Mouse (Mus musculus): ENCODE data around the gene Nck2. TPM values are rescaled to one million over a fixed set of nuclear protein-coding genes. Genes with fewer than 3 reads are reported as not detected.
A peak's percentile ranks its signal among the peaks of the same experiment; 100 is the strongest.

Nck2 gene
- polyA plus RNA-seq, 1 experiment from 2014 or later, result 51.3 TPM

DNA sequence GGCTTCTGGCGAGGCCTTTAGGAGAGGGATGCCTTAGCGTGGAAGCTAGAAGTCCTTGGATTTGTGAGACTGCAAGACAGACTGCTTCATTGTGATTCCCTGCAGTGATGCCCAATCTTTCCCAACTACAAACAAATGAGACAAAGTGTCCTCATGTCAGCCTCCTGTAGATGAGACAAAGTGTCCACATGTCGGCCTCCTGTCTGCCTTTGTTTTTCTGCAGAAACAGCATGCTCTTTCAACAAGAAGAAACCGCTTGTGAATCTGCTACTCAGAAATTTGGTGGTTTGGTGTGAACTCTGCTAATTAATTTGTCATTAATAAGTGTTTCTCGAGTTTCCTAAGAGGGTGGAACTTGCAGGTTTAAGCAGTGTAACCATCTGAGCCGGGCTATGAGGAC is 53.6 kb downstream of the Nck2 start:
- no peak overlapping the region for H3K27ac ChIP-seq
- H3K36me3 ChIP-seq, result no peaks in the 10 kb centered on the region
- no peak overlapping the region for H3K9ac ChIP-seq
- 77% methylated on average over 6 of the region's 6 CpGs for WGBS
- ATAC-seq (ENCODE audit: borderline replicate concordance, extremely low read depth, low FRiP score, low TSS enrichment), result no peak
- H3K4me1 ChIP-seq, result peaks cover 31% of the 10 kb centered on the region; the same call in 1 of the 2 replicates
- H3K4me3 ChIP-seq, result no peak overlapping the region
- H3K4me2 ChIP-seq, result no peak overlapping the region
- H3K9me3 ChIP-seq, result no peaks in the 10 kb centered on the region
- no peaks in the 10 kb centered on the region for H3K27me3 ChIP-seq

GRCm38 (mm10) chr1:43500121-43500520 is 55.7 kb downstream of the Nck2 start:
- Histone ChIP-seq H3K27me3 (no peaks in the 10 kb centered on the region), H3K4me2 (no peak overlapping the region), H3K9me3 (no peaks in the 10 kb centered on the region), H3K36me3 (no peaks in the 10 kb centered on the region), H3K4me1 (peaks cover 46% of the 10 kb centered on the region), H3K4me3 (no peak overlapping the region), H3K27ac (no peak overlapping the region), H3K9ac (no peak overlapping the region)
- ATAC-seq (ENCODE audit: borderline replicate concordance, extremely low read depth, low FRiP score, low TSS enrichment), result no peak
- 59% methylated on average over 5 of the region's 5 CpGs for WGBS

DNA sequence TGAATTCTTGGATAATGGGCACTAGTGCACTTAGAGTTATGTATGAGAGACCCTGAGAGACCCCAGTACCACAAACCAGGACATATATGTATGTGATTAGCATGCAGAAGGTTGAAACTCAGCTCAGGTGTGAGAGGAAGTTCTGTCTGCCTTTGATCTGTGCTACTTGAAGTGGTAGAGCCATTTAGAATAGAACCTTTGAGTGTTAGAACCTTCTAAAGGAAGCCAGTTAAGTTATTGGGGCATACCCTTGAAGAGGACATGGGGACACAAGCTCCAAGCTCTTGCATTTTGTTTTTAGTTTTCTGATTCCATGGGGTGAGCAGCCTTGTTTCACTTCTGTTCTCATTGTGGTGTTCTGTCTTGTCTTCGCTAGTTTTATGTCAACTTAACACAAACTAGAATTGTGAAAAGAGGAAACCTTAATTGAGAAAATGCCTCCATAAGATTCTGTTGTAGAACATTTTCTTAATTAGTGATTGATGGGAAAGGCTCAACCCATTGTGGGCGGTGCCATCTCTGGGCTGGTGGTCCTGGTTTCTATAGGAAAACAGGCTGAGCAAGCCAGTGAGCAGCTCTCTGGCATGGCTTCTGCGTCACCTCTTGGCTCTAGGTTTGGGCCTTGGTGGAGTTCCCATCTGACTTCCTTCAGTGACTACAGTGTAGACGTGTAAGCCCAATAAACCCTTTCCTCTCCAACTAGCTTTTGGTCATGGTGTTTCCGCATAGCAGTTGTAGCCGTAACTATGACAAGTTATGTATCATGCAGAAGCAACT is 57.0 kb downstream of the Nck2 start:
- Histone ChIP-seq H3K9ac (no peak overlapping the region), H3K36me3 (no peaks in the 10 kb centered on the region), H3K4me1 (peaks cover 51% of the 10 kb centered on the region), H3K9me3 (no peaks in the 10 kb centered on the region), H3K27me3 (no peaks in the 10 kb centered on the region), H3K4me3 (no peak overlapping the region), H3K27ac (no peak overlapping the region), H3K4me2 (no peak overlapping the region)
- no peak for ATAC-seq (ENCODE audit: borderline replicate concordance, extremely low read depth, low FRiP score, low TSS enrichment)
- 83% methylated on average over 6 of the region's 6 CpGs for WGBS

GRCm38 (mm10) chr1:43501920-43502791 is 57.8 kb downstream of the Nck2 start:
- H3K27me3 ChIP-seq, result no peaks in the 10 kb centered on the region
- H3K4me3 ChIP-seq, result no peak overlapping the region
- no peak overlapping the region for H3K4me2 ChIP-seq
- H3K36me3 ChIP-seq, result no peaks in the 10 kb centered on the region
- H3K4me1 ChIP-seq, result peaks cover 55% of the 10 kb centered on the region
- H3K9ac ChIP-seq, result no peak overlapping the region
- no peak overlapping the region for H3K27ac ChIP-seq
- H3K9me3 ChIP-seq, result no peaks in the 10 kb centered on the region
- ATAC-seq (ENCODE audit: borderline replicate concordance, extremely low read depth, low FRiP score, low TSS enrichment), result no peak
- WGBS, result 36% methylated on average over 10 of the region's 10 CpGs

DNA sequence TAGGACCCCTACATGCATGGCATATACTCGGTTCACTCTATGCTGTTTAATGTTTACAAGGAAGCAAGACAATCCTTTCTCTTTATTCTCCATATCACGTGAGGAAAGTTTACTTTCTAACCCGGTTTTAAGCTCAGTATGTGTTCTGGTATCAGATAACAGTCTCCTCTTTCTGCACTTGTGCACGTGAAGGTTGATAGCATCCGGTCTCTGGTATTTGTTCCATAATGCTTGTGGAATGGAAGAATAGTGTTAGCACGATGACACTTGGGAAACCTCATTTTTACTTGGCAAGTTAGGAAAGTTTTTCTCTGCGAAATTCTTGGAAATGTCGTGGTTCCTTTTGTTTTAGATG is 58.4 kb downstream of the Nck2 start:
- 33% methylated on average over 8 of the region's 8 CpGs for WGBS
- Histone ChIP-seq H3K36me3 (no peaks in the 10 kb centered on the region), H3K9me3 (no peaks in the 10 kb centered on the region), H3K4me2 (no peak overlapping the region), H3K4me3 (no peak overlapping the region), H3K27me3 (no peaks in the 10 kb centered on the region), H3K4me1 (peaks cover 55% of the 10 kb centered on the region), H3K9ac (no peak overlapping the region), H3K27ac (no peak overlapping the region)
- no peak for ATAC-seq (ENCODE audit: borderline replicate concordance, extremely low read depth, low FRiP score, low TSS enrichment)

- no peak overlapping the region for H3K27ac ChIP-seq
- no peaks in the 10 kb centered on the region for H3K36me3 ChIP-seq
- WGBS, result 77% methylated on average over 2 of the region's 2 CpGs
- H3K9ac ChIP-seq, result no peak overlapping the region
- no peaks in the 10 kb centered on the region for H3K9me3 ChIP-seq
- no peaks in the 10 kb centered on the region for H3K27me3 ChIP-seq
- no peak overlapping the region for H3K4me2 ChIP-seq
- no peak for ATAC-seq (ENCODE audit: borderline replicate concordance, extremely low read depth, low FRiP score, low TSS enrichment)
- no peak overlapping the region for H3K4me3 ChIP-seq
- H3K4me1 ChIP-seq, result peaks cover 55% of the 10 kb centered on the region
Measured at GRCm38 (mm10) chr1:43503261-43503660, 58.9 kb downstream of the Nck2 start.

- H3K4me1 ChIP-seq, result peaks cover 55% of the 10 kb centered on the region
- no peaks in the 10 kb centered on the region for H3K36me3 ChIP-seq
- H3K27ac ChIP-seq, result no peak overlapping the region
- WGBS, result 72% methylated on average over 6 of the region's 6 CpGs
- no peak overlapping the region for H3K9ac ChIP-seq
- no peak for ATAC-seq (ENCODE audit: borderline replicate concordance, extremely low read depth, low FRiP score, low TSS enrichment)
- H3K9me3 ChIP-seq, result no peaks in the 10 kb centered on the region
- no peaks in the 10 kb centered on the region for H3K27me3 ChIP-seq
- no peak overlapping the region for H3K4me3 ChIP-seq
- no peak overlapping the region for H3K4me2 ChIP-seq
Measured at GRCm38 (mm10) chr1:43503676-43504075, 59.3 kb downstream of the Nck2 start.

GRCm38 (mm10) chr1:43504235-43504634 is 59.9 kb downstream of the Nck2 start:
- H3K27me3 ChIP-seq, result no peaks in the 10 kb centered on the region
- WGBS, result 26% methylated on average over 4 of the region's 4 CpGs
- ATAC-seq (ENCODE audit: borderline replicate concordance, extremely low read depth, low FRiP score, low TSS enrichment), result peak; percentile 60; the same call in 1 of the 2 replicates

GRCm38 (mm10) chr1:43506638-43507037 is 62.3 kb downstream of the Nck2 start:
- H3K27me3 ChIP-seq, result no peaks in the 10 kb centered on the region

More at GRCm38 (mm10) chr1:43504235-43504634, 59.9 kb downstream of the Nck2 start:
- Histone ChIP-seq H3K36me3 (no peaks in the 10 kb centered on the region), H3K9ac (no peak overlapping the region), H3K9me3 (no peaks in the 10 kb centered on the region), H3K4me2 (no peak overlapping the region), H3K4me1 (peaks cover 55% of the 10 kb centered on the region), H3K4me3 (no peak overlapping the region), H3K27ac (no peak overlapping the region)

DNA sequence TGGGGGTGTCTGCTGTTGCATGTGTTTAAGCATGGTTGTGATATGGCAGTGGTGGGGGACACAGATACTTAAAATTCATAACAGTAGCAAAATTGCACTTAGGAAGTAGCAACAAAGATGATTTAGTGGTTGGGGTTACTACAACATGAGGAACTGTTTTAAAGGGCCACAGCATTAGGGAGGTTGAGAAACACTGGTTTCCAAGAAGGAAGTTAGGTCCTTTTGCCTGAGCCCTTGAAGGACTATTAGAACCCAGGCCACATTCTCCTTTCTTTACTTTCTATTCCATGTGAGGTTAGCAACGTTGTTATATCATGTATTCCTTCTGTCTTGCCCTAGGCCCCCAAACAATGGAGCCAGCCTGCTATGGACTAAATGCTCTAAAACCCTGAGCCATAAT is 63.4 kb downstream of the Nck2 start:
- no peak overlapping the region for H3K4me3 ChIP-seq
- peaks cover 29% of the 10 kb centered on the region for H3K4me1 ChIP-seq
- peaks cover 8% of the 10 kb centered on the region for H3K36me3 ChIP-seq
- no peak overlapping the region for H3K27ac ChIP-seq
- H3K9ac ChIP-seq, result no peak overlapping the region
- no peak overlapping the region for H3K4me2 ChIP-seq
- H3K27me3 ChIP-seq, result no peaks in the 10 kb centered on the region
- 90% methylated on average over 1 of the region's 1 CpGs for WGBS
- H3K9me3 ChIP-seq, result no peaks in the 10 kb centered on the region
- ATAC-seq (ENCODE audit: borderline replicate concordance, extremely low read depth, low FRiP score, low TSS enrichment), result no peak

More at GRCm38 (mm10) chr1:43506638-43507037, 62.3 kb downstream of the Nck2 start:
- ATAC-seq (ENCODE audit: borderline replicate concordance, extremely low read depth, low FRiP score, low TSS enrichment), result no peak
- Histone ChIP-seq H3K36me3 (peaks cover 8% of the 10 kb centered on the region), H3K9ac (no peak overlapping the region), H3K4me2 (no peak overlapping the region), H3K27ac (no peak overlapping the region), H3K4me1 (peaks cover 41% of the 10 kb centered on the region), H3K9me3 (no peaks in the 10 kb centered on the region), H3K4me3 (no peak overlapping the region)
- 81% methylated on average over 3 of the region's 3 CpGs for WGBS

GRCm38 (mm10) chr1:43511256-43511655 is 66.9 kb downstream of the Nck2 start:
- ATAC-seq (ENCODE audit: borderline replicate concordance, extremely low read depth, low FRiP score, low TSS enrichment), result no peak
- no peak overlapping the region for H3K4me3 ChIP-seq
- H3K4me2 ChIP-seq, result no peak overlapping the region
- no peak overlapping the region for H3K9ac ChIP-seq
- H3K4me1 ChIP-seq, result peaks cover 5% of the 10 kb centered on the region; the same call in 1 of the 2 replicates
- WGBS, result 84% methylated on average over 12 of the region's 12 CpGs
- H3K27ac ChIP-seq, result no peak overlapping the region
- H3K9me3 ChIP-seq, result no peaks in the 10 kb centered on the region
- H3K36me3 ChIP-seq, result peaks cover 8% of the 10 kb centered on the region
- H3K27me3 ChIP-seq, result no peaks in the 10 kb centered on the region

GRCm38 (mm10) chr1:43511667-43512066 is 67.3 kb downstream of the Nck2 start:
- Histone ChIP-seq H3K27me3 (no peaks in the 10 kb centered on the region), H3K4me3 (no peak overlapping the region), H3K36me3 (peaks cover 8% of the 10 kb centered on the region), H3K4me1 (peaks cover under 1% of the 10 kb centered on the region; the same call in 1 of the 2 replicates), H3K4me2 (no peak overlapping the region), H3K9me3 (no peaks in the 10 kb centered on the region), H3K9ac (no peak overlapping the region), H3K27ac (no peak overlapping the region)
- no peak for ATAC-seq (ENCODE audit: borderline replicate concordance, extremely low read depth, low FRiP score, low TSS enrichment)
- 84% methylated on average over 8 of the region's 8 CpGs for WGBS

All from lung, embryonic 15.5 days (tissue).